Mouse (Mus musculus) erythroblast, embryonic 14.5 days (primary cell): ENCODE results near the gene Carmil2.

ENCODE experiments used
- GATA1 ChIP-seq: IDR thresholded peaks from 2 replicates; pipeline ENCODE4 v1.6.1; 2012; ENCODE audit warnings: low read length, inconsistent platforms, mixed read lengths
- TAL1 ChIP-seq: IDR thresholded peaks from 3 replicates; pipeline ENCODE4 v1.6.1; 2012; ENCODE audit warnings: low read length, inconsistent platforms, mixed read lengths

DNA sequence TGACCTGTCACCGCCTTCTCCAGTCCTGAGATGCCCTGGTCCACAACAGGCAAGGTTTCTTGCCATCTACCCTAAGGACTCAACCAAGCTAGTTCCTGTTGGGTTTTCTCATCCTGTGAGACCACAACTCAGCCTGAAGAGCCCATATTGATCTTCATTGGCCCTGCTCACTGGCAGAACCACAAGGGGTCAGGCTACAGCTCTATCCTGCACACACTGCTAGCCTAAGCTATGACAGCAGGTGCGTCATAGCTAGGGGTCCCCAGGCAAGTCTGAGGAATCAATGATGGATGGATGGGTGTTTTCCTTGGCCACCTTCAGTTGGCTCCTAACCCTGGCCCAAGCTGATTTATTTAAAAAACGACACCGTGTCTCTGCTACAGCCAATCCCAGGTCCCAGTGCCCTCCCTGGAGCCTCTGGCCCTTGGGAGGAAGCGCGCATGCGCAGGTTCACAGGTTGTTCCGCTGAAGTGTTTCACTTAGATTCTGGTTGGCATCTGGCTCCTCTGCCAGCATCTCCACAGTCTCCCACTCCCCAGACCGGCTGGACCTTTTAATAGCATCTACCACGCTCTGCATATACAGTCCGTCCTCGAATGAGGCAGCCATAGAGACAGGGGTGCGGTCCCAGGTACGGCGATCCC lies 30.4 kb downstream of the Carmil2 start:
- TF ChIP-seq GATA1 = no peak
- no peak for TF ChIP-seq TAL1
